In the genomic region with DNA sequence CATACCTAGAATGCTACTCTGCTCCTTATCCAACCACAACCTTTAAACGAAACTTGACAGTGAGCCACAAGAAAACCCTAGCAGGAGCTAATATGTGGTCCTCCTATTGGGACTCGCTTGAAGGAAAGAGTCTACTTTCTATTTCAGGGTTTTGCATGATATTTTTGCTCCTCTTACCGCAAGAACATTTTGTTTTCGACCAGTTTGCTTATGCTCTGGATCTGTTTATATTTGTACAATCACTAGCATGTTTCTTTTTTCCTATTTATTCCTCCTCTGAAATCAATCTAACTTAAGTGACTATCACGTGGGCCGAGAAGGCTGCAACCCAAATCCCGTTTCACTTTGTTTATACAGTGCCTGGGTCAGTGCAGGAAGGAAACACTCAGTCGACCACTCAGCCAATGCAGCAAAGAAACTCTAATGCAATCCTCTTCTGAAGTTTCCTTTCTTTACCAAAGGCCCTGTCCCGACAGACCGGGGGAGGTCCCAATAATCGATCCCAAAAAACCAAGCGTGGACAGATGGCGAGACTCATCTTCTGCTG, we compare ENCODE assay signal across 24 mouse cellular contexts. TPM values are rescaled to one million over a fixed set of nuclear protein-coding genes. Genes with fewer than 3 reads are reported as not detected.
DNase-seq lines count a peak whose midpoint lies in the region; ATAC-seq and TF ChIP-seq lines count a peak whose summit lies in the region.
"Had no signal": no experiment of that assay in that cellular context is flagged by ENCODE, and none has a peak within 500 bp of the region (broad histone marks: within the 10 kb centered on the region; RNA-seq: fewer than 3 reads in every experiment).

No protein-coding gene starts in this region.

- H3K4me1 ChIP-seq in limb, embryonic 14.5 days (ENCODE audit: control insufficient read depth, insufficient read depth, low read length): peaks cover 10% of the 10 kb centered on the region
- 0 out of 2 replicates have a peak, but pooled peaks cover 3% of the 10 kb centered on the region for H3K4me1 ChIP-seq in limb, embryonic 10.5 days
- H3K4me1 ChIP-seq in embryonic facial prominence, embryonic 14.5 days (ENCODE audit: control insufficient read depth, insufficient read depth, low read length): peaks cover 37% of the 10 kb centered on the region; the same call in 1 of the 2 replicates
- H3K4me1 ChIP-seq in lung, embryonic 16.5 days (replicated peaks; ENCODE audit: control insufficient read depth, insufficient read depth, low read length): peaks cover 21% of the 10 kb centered on the region
- H3K4me1 ChIP-seq in stomach, embryonic 14.5 days (ENCODE audit: control insufficient read depth, insufficient read depth, low read length): peaks cover 12% of the 10 kb centered on the region; the same call in 1 of the 2 replicates
- H3K4me1 ChIP-seq: forebrain, embryonic 13.5 days had no signal

- ATAC-seq in limb, embryonic 14.5 days (ENCODE audit: low FRiP score, low read depth): no peak
- ATAC-seq in embryonic facial prominence, embryonic 14.5 days (ENCODE audit: low read depth): no peak
- peak; percentile 82 for ATAC-seq in lung, embryonic 16.5 days (ENCODE audit: low read depth)
- no peak for ATAC-seq in stomach, embryonic 14.5 days (ENCODE audit: insufficient number of reproducible peaks, insufficient read depth, low FRiP score, low read depth)
- ATAC-seq: forebrain, embryonic 13.5 days; hindbrain, embryonic 16.5 days had no signal

- WGBS in limb, embryonic 14.5 days: 78% methylated on average over 13 of the region's 13 CpGs
- 83% methylated on average over 13 of the region's 13 CpGs for WGBS in limb, embryonic 10.5 days
- WGBS in embryonic facial prominence, embryonic 14.5 days: 68% methylated on average over 13 of the region's 13 CpGs
- WGBS in lung, embryonic 16.5 days: 27% methylated on average over 13 of the region's 13 CpGs
- 47% methylated on average over 13 of the region's 13 CpGs for WGBS in stomach, embryonic 14.5 days

- no peaks in the 10 kb centered on the region for H3K27me3 ChIP-seq in limb, embryonic 14.5 days (ENCODE audit: control insufficient read depth, insufficient read depth, low read length)
- no peaks in the 10 kb centered on the region for H3K27me3 ChIP-seq in limb, embryonic 10.5 days (ENCODE audit: low read depth, poor library complexity, severe bottlenecking)
- no peaks in the 10 kb centered on the region for H3K27me3 ChIP-seq in embryonic facial prominence, embryonic 14.5 days (replicated peaks; ENCODE audit: control insufficient read depth, insufficient read depth, low read length)
- no peaks in the 10 kb centered on the region for H3K27me3 ChIP-seq in lung, embryonic 16.5 days (ENCODE audit: control insufficient read depth, insufficient read depth, low read depth, low read length)
- no peaks in the 10 kb centered on the region for H3K27me3 ChIP-seq in stomach, embryonic 14.5 days (ENCODE audit: control insufficient read depth, insufficient read depth, low read length)
- H3K27me3 ChIP-seq: forebrain, embryonic 13.5 days; heart, embryonic 12.5 days; liver, embryonic 15.5 days had no signal

- H3K27ac ChIP-seq in limb, embryonic 14.5 days (replicated peaks; ENCODE audit: low read depth, low read length): 0 out of 2 replicates have a peak overlapping the region, but pooled peaks have one; percentile 3
- no peak overlapping the region for H3K27ac ChIP-seq in limb, embryonic 10.5 days
- peak overlapping the region; percentile 29; the same call in 1 of the 2 replicates for H3K27ac ChIP-seq in embryonic facial prominence, embryonic 14.5 days (replicated peaks; ENCODE audit: low read depth, low read length)
- H3K27ac ChIP-seq in lung, embryonic 16.5 days (ENCODE audit: low read length): peak overlapping the region; percentile 88
- H3K27ac ChIP-seq in stomach, embryonic 14.5 days (ENCODE audit: low read length): peak overlapping the region; percentile 52; the same call in 1 of the 2 replicates
- H3K27ac ChIP-seq: forebrain, embryonic 13.5 days; liver, embryonic 15.5 days; midbrain, embryonic 10.5 days had no signal

- TF ChIP-seq POLR2A in limb, embryonic 14.5 days (IDR thresholded peaks at IDR 0.05; ENCODE audit: borderline replicate concordance, extremely low read depth, insufficient read depth, insufficient read length): no peak

- H3K36me3 ChIP-seq in limb, embryonic 14.5 days (ENCODE audit: control insufficient read depth, insufficient read depth, low read length): no peaks in the 10 kb centered on the region
- no peaks in the 10 kb centered on the region for H3K36me3 ChIP-seq in limb, embryonic 10.5 days
- H3K36me3 ChIP-seq in embryonic facial prominence, embryonic 14.5 days (ENCODE audit: control insufficient read depth, insufficient read depth, low read length): no peaks in the 10 kb centered on the region
- no peaks in the 10 kb centered on the region for H3K36me3 ChIP-seq in lung, embryonic 16.5 days (ENCODE audit: control insufficient read depth, insufficient read depth, low read length)
- H3K36me3 ChIP-seq in stomach, embryonic 14.5 days (ENCODE audit: control insufficient read depth, insufficient read depth, low read length): no peaks in the 10 kb centered on the region
- H3K36me3 ChIP-seq: heart, embryonic 12.5 days; liver, embryonic 15.5 days; midbrain, embryonic 10.5 days had no signal

- H3K4me3 ChIP-seq in limb, embryonic 14.5 days (replicated peaks; ENCODE audit: low read length): no peak overlapping the region
- H3K4me3 ChIP-seq in limb, embryonic 10.5 days: no peak overlapping the region
- no peak overlapping the region for H3K4me3 ChIP-seq in embryonic facial prominence, embryonic 14.5 days (ENCODE audit: low read depth, low read length)
- H3K4me3 ChIP-seq in lung, embryonic 16.5 days (ENCODE audit: low read length): no peak overlapping the region
- no peak overlapping the region for H3K4me3 ChIP-seq in stomach, embryonic 14.5 days (ENCODE audit: low read depth, low read length)
- H3K4me3 ChIP-seq: forebrain, embryonic 13.5 days; heart, embryonic 12.5 days; liver, embryonic 15.5 days; midbrain, embryonic 10.5 days had no signal

- no peak overlapping the region for H3K9ac ChIP-seq in limb, embryonic 14.5 days (ENCODE audit: low read depth, low read length, severe bottlenecking)
- no peak overlapping the region for H3K9ac ChIP-seq in embryonic facial prominence, embryonic 14.5 days (ENCODE audit: low read depth, low read length)
- H3K9ac ChIP-seq in lung, embryonic 16.5 days (ENCODE audit: low read length): peak overlapping the region; percentile 44; the same call in 1 of the 2 replicates
- H3K9ac ChIP-seq in stomach, embryonic 14.5 days (replicated peaks; ENCODE audit: low read depth, low read length): no peak overlapping the region
- H3K9ac ChIP-seq: forebrain, embryonic 13.5 days; heart, embryonic 12.5 days; liver, embryonic 15.5 days had no signal

- no peak overlapping the region for H3K4me2 ChIP-seq in limb, embryonic 14.5 days (replicated peaks; ENCODE audit: low read depth, low read length, severe bottlenecking)
- H3K4me2 ChIP-seq in embryonic facial prominence, embryonic 14.5 days (ENCODE audit: low read depth, low read length): no peak overlapping the region
- H3K4me2 ChIP-seq in lung, embryonic 16.5 days (ENCODE audit: low read depth, low read length): peak overlapping the region; percentile 27
- no peak overlapping the region for H3K4me2 ChIP-seq in stomach, embryonic 14.5 days (replicated peaks; ENCODE audit: low read depth, low read length)
- H3K4me2 ChIP-seq: forebrain, embryonic 13.5 days; heart, embryonic 12.5 days; liver, embryonic 15.5 days had no signal

- no peaks in the 10 kb centered on the region for H3K9me3 ChIP-seq in limb, embryonic 14.5 days (ENCODE audit: control insufficient read depth, low read length)
- no peaks in the 10 kb centered on the region for H3K9me3 ChIP-seq in limb, embryonic 10.5 days (replicated peaks)
- H3K9me3 ChIP-seq in embryonic facial prominence, embryonic 14.5 days (ENCODE audit: control insufficient read depth, low read length): no peaks in the 10 kb centered on the region
- H3K9me3 ChIP-seq in lung, embryonic 16.5 days (ENCODE audit: control insufficient read depth, low read length): no peaks in the 10 kb centered on the region
- no peaks in the 10 kb centered on the region for H3K9me3 ChIP-seq in stomach, embryonic 14.5 days (ENCODE audit: control insufficient read depth, low read depth, low read length)
- H3K9me3 ChIP-seq: forebrain, embryonic 13.5 days; heart, embryonic 12.5 days; liver, embryonic 15.5 days; midbrain, embryonic 10.5 days had no signal

- DNase-seq in limb, embryonic 14.5 days (ENCODE audit: low spot score): no peak
- no peak for DNase-seq in limb, embryonic 10.5 days (ENCODE audit: low spot score)
- no peak for DNase-seq in embryonic facial prominence, embryonic 14.5 days (ENCODE audit: low spot score)
- no peak for DNase-seq in urinary bladder, postnatal 10 days (ENCODE audit: low spot score)
- DNase-seq in right cerebral cortex, adult 2 months (ENCODE audit: low spot score in 2 of 2): no peak
- no peak for DNase-seq in adrenal gland, postnatal 25 days
- DNase-seq: cerebellum, adult 9-10 months; kidney, adult 8-10 months; kidney, postnatal 4 days; right cerebral cortex, postnatal 4 days; thymus, adult 18-20 months had no signal

RNA-seq across cellular contexts. Expression of gene Actbl2, which starts 15.0 kb away (rescaled TPM):
- polyA plus RNA-seq in limb, embryonic 14.5 days (2012; rRNA removed): 0.03 and 0.04 TPM in 2 replicates
- polyA plus RNA-seq in limb, embryonic 14.5 days (2014; fragmentation: Nextera tagmentation; extraction: Ambion mirVana): not detected in 2 replicates
- not detected in 2 replicates for polyA plus RNA-seq in limb, embryonic 10.5 days (2016; fragmentation: Nextera tagmentation; extraction: Ambion mirVana)
- 0.12 TPM in 1 of 2 replicates, not detected in the other for polyA plus RNA-seq in embryonic facial prominence, embryonic 14.5 days (2014; fragmentation: Nextera tagmentation; extraction: Ambion mirVana)
- polyA plus RNA-seq in lung, embryonic 16.5 days (2015; fragmentation: Nextera tagmentation; extraction: Ambion mirVana): not detected in 2 replicates
- not detected in 2 replicates for polyA plus RNA-seq in stomach, embryonic 14.5 days (2014; fragmentation: Nextera tagmentation; extraction: Ambion mirVana)
- not detected in 2 replicates for total RNA-seq in adrenal gland, postnatal 25 days (2021)
- total RNA-seq: gastrocnemius, postnatal 4 days; heart, postnatal 25 days; monocyte, adult 5-6 weeks had no signal
- polyA plus RNA-seq: C2C12; forebrain, embryonic 13.5 days; heart, embryonic 12.5 days; hindbrain, embryonic 16.5 days; limb, embryonic 11.5 days; liver, embryonic 15.5 days; midbrain, embryonic 10.5 days; neural tube, embryonic 14.5 days had no signal
